Mouse (Mus musculus) midbrain, embryonic 11.5 days (tissue): ENCODE results near the gene Gm49358. TPM values are rescaled to one million over a fixed set of nuclear protein-coding genes. Genes with fewer than 3 reads are reported as not detected.

ENCODE experiments used
- ATAC-seq: fragments of 200-750 bp; cut with Nextera tagmentation; 2 replicates; pipeline ENCODE4 v1.8.0; 2017; ENCODE audit warnings: moderate TSS enrichment, moderate library complexity; ENCODE audit not compliant: low FRiP score
- DNase-seq: peaks from one replicate; pipeline ENCODE4 v3.0.0; 2015; ENCODE audit warnings: low spot score; ENCODE audit errors: missing footprints
- H3K27ac ChIP-seq: fragments of 300-500 bp; sonication (generic); 2 replicates; pipeline ENCODE4 v1.5.1; 2014; ENCODE audit warnings: low read depth, low read length
- H3K27me3 ChIP-seq: fragments of 300-500 bp; sonication (generic); 2 replicates; pipeline ENCODE4 v1.6.1; 2014; ENCODE audit warnings: mild to moderate bottlenecking, low read length, moderate library complexity, mixed read lengths; ENCODE audit not compliant: control insufficient read depth, insufficient read depth
- H3K36me3 ChIP-seq: fragments of 300-500 bp; sonication (generic); 2 replicates; pipeline ENCODE4 v1.6.1; 2014; ENCODE audit warnings: mild to moderate bottlenecking, low read length, moderate library complexity, mixed read lengths; ENCODE audit not compliant: control insufficient read depth, insufficient read depth
- H3K4me1 ChIP-seq: fragments of 300-500 bp; sonication (generic); 2 replicates; pipeline ENCODE4 v1.6.1; 2014; ENCODE audit warnings: low read length; ENCODE audit not compliant: control insufficient read depth, insufficient read depth
- H3K4me2 ChIP-seq: fragments of 300-500 bp; sonication (generic); 2 replicates; pipeline ENCODE4 v1.6.1; 2014; ENCODE audit warnings: mild to moderate bottlenecking, moderate library complexity
- H3K4me3 ChIP-seq: fragments of 300-500 bp; sonication (generic); 2 replicates; pipeline ENCODE4 v1.5.1; 2014; ENCODE audit warnings: low read depth, low read length
- H3K9ac ChIP-seq: fragments of 300-500 bp; sonication (generic); 2 replicates; pipeline ENCODE4 v1.6.1; 2014; ENCODE audit warnings: low read length
- H3K9me3 ChIP-seq: fragments of 300-500 bp; sonication (generic); 2 replicates; pipeline ENCODE4 v1.6.1; 2016; ENCODE audit warnings: low read length; ENCODE audit not compliant: control insufficient read depth
- WGBS: fragments of 180-500 bp; shearing (Covaris S2); extraction: QIAGEN DNeasy Blood & Tissue Kit; methylation state at CpG from one replicate; pipeline ENCODE4 v1.1.7; 2014; 5-methylcytosine and 5-hydroxymethylcytosine counted together
- polyA plus RNA-seq: library from polyadenylated mRNA; unstranded; fragments of >200 nt; fragmentation: Nextera tagmentation; extraction: Ambion mirVana; gene quantifications from 2 replicates; pipeline ENCODE4 v1.2.1, GENCODE M21; 2014

The Gm49358 gene
- polyA plus RNA-seq, 1 experiment from 2014 or later, result not detected

- Histone ChIP-seq H3K27ac (no peak overlapping the region), H3K9ac (no peak overlapping the region), H3K4me1 (no peaks in the 10 kb centered on the region), H3K4me3 (no peak overlapping the region), H3K4me2 (no peak overlapping the region), H3K27me3 (no peaks in the 10 kb centered on the region), H3K36me3 (no peaks in the 10 kb centered on the region), H3K9me3 (no peaks in the 10 kb centered on the region)
- no peak for DNase-seq
- WGBS, result 76% methylated on average over 4 of the region's 4 CpGs
- no peak for ATAC-seq
These were observed 73.0 kb downstream of the Gm49358 start for GRCm38 (mm10) chr10:86836784-86837183.

GRCm38 (mm10) chr10:86838827-86839226 lies 75.1 kb downstream of the Gm49358 start:
- Histone ChIP-seq H3K9ac (no peak overlapping the region), H3K4me2 (no peak overlapping the region), H3K27ac (no peak overlapping the region), H3K9me3 (no peaks in the 10 kb centered on the region), H3K27me3 (no peaks in the 10 kb centered on the region), H3K4me1 (no peaks in the 10 kb centered on the region), H3K36me3 (no peaks in the 10 kb centered on the region), H3K4me3 (no peak overlapping the region)
- ATAC-seq (no peak), DNase-seq (no peak)
- WGBS, result 88% methylated on average over 6 of the region's 6 CpGs

- H3K4me3 ChIP-seq, result no peak overlapping the region
- H3K9ac ChIP-seq, result no peak overlapping the region
- H3K4me2 ChIP-seq, result no peak overlapping the region
- H3K9me3 ChIP-seq, result no peaks in the 10 kb centered on the region
- ATAC-seq (no peak), DNase-seq (no peak)
- H3K36me3 ChIP-seq, result no peaks in the 10 kb centered on the region
- WGBS, result 94% methylated on average over 5 of the region's 5 CpGs
- H3K4me1 ChIP-seq, result no peaks in the 10 kb centered on the region
- H3K27ac ChIP-seq, result no peak overlapping the region
- no peaks in the 10 kb centered on the region for H3K27me3 ChIP-seq
These were observed 78.9 kb downstream of the Gm49358 start for GRCm38 (mm10) chr10:86842659-86843058.

- Histone ChIP-seq H3K36me3 (no peaks in the 10 kb centered on the region), H3K4me2 (no peak overlapping the region), H3K9ac (no peak overlapping the region), H3K27ac (no peak overlapping the region), H3K9me3 (no peaks in the 10 kb centered on the region), H3K27me3 (no peaks in the 10 kb centered on the region), H3K4me1 (no peaks in the 10 kb centered on the region), H3K4me3 (no peak overlapping the region)
- 86% methylated on average over 9 of the region's 9 CpGs for WGBS
- DNase-seq (no peak), ATAC-seq (no peak)
These were observed 83.2 kb downstream of the Gm49358 start for GRCm38 (mm10) chr10:86846926-86847467.

- no peaks in the 10 kb centered on the region for H3K27me3 ChIP-seq
- no peak for ATAC-seq
These were observed 85.3 kb downstream of the Gm49358 start for GRCm38 (mm10) chr10:86849087-86849486.

DNA sequence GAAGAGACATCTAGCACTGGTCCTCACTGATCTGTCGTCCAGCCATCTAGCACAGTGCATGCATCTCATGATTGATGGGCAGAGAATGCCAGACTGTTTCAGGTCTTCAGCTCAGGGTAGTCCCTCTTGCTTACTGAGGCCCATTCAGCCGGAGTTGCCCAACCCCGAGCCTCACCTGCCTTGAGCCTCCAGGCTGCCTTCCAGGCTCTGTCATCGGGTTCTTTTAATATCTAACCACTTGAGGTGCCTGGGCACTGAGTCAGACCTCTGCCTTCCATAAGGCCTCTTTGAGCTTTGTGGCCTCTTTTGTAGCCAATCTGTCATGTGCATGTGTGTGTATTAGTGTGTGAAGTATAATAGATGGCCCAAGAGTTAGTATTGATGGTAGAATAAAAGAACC lies 85.7 kb downstream of the Gm49358 start:
- H3K27ac ChIP-seq, result no peak overlapping the region
- H3K4me1 ChIP-seq, result no peaks in the 10 kb centered on the region
- no peaks in the 10 kb centered on the region for H3K27me3 ChIP-seq
- 89% methylated on average over 4 of the region's 4 CpGs for WGBS
- H3K4me2 ChIP-seq, result no peak overlapping the region
- no peak overlapping the region for H3K4me3 ChIP-seq
- no peaks in the 10 kb centered on the region for H3K9me3 ChIP-seq
- no peak for ATAC-seq
- no peak for DNase-seq
- H3K36me3 ChIP-seq, result no peaks in the 10 kb centered on the region
- no peak overlapping the region for H3K9ac ChIP-seq

More at GRCm38 (mm10) chr10:86849087-86849486, 85.3 kb downstream of the Gm49358 start:
- H3K4me2 ChIP-seq, result no peak overlapping the region
- no peak overlapping the region for H3K27ac ChIP-seq
- H3K4me1 ChIP-seq, result no peaks in the 10 kb centered on the region
- H3K9ac ChIP-seq, result no peak overlapping the region
- no peaks in the 10 kb centered on the region for H3K36me3 ChIP-seq
- DNase-seq, result no peak
- no peaks in the 10 kb centered on the region for H3K9me3 ChIP-seq
- 80% methylated on average over 4 of the region's 4 CpGs for WGBS
- H3K4me3 ChIP-seq, result no peak overlapping the region

DNA sequence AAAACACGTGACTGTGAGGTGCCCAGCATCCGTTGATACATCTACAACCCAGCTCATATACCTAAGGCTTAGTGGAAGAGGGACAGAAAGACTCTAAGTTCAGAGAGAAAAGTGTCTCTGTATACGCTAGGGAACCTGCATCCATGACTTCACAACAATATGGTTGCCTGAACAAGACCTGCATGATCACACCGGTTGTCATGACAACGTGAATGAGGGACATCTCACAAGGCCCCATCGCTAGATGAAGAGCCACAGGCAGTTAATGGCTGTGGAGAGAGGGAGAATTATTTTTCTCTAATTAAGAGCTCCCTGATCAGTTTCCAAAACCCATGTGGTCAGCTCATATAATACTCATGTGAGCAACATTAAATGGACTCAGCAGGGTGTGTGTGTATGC lies 88.4 kb downstream of the Gm49358 start:
- Histone ChIP-seq H3K9me3 (no peaks in the 10 kb centered on the region), H3K27me3 (no peaks in the 10 kb centered on the region), H3K4me3 (no peak overlapping the region), H3K27ac (no peak overlapping the region), H3K9ac (no peak overlapping the region), H3K4me2 (no peak overlapping the region), H3K36me3 (no peaks in the 10 kb centered on the region), H3K4me1 (no peaks in the 10 kb centered on the region)
- no peak for DNase-seq
- ATAC-seq, result no peak
- WGBS, result 84% methylated on average over 6 of the region's 6 CpGs

DNA sequence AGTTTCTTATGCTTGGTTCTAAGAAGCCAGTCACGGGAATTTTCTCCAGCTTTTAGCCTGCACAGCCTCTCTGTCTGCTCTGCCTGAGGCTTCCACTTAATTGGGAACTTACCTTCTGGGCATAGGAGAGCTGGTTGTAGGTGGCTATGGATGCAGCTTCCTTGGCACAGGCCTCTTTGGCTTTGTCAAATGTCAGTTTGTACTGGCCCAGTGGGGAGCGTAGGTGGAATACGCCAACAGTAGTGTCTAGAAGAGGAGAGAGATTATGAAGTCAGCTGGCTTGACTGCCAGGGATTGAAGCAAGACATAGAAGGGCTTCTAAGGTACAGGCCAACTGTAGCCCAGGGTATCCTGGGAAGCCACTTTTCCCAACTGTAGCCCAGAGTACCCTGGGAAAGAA lies 89.7 kb downstream of the Gm49358 start:
- no peaks in the 10 kb centered on the region for H3K36me3 ChIP-seq
- WGBS, result 86% methylated on average over 3 of the region's 3 CpGs
- no peaks in the 10 kb centered on the region for H3K4me1 ChIP-seq
- DNase-seq (no peak), ATAC-seq (no peak)
- H3K9me3 ChIP-seq, result no peaks in the 10 kb centered on the region
- no peak overlapping the region for H3K27ac ChIP-seq
- no peak overlapping the region for H3K4me3 ChIP-seq
- no peak overlapping the region for H3K9ac ChIP-seq
- H3K27me3 ChIP-seq, result no peaks in the 10 kb centered on the region
- H3K4me2 ChIP-seq, result no peak overlapping the region

- no peak overlapping the region for H3K9ac ChIP-seq
- DNase-seq (no peak), ATAC-seq (no peak)
- no peaks in the 10 kb centered on the region for H3K36me3 ChIP-seq
- 72% methylated on average over 4 of the region's 4 CpGs for WGBS
- no peaks in the 10 kb centered on the region for H3K27me3 ChIP-seq
- H3K4me3 ChIP-seq, result no peak overlapping the region
- H3K27ac ChIP-seq, result no peak overlapping the region
- H3K4me1 ChIP-seq, result no peaks in the 10 kb centered on the region
- no peaks in the 10 kb centered on the region for H3K9me3 ChIP-seq
- no peak overlapping the region for H3K4me2 ChIP-seq
These were observed 96.6 kb downstream of the Gm49358 start for GRCm38 (mm10) chr10:86860396-86860795.
